In the genomic region with DNA sequence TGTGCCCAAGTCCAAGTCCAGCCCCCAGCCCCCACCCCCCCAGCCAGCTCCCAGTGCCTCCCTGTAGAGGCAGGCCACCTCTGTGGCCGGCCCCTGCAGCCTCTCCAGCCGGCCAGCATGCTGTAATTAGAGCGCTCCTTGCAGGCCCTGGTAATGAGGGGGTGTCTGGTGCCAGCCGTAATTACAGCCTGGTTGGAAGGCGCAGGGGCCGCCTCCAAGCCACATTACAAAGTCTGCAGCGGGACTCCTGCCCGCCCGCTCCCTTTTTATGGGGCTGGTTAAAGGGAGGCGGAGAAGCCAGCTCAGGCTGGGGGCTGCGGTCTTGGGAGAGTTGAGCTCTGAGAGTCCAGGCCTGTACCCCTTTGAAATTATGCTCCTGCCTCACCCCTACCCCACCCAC, we compare ENCODE assay signal across 12 mouse cellular contexts. TPM values are rescaled to one million over a fixed set of nuclear protein-coding genes. Genes with fewer than 3 reads are reported as not detected.
DNase-seq lines count a peak whose midpoint lies in the region; ATAC-seq and TF ChIP-seq lines count a peak whose summit lies in the region.
"Had no signal": no experiment of that assay in that cellular context is flagged by ENCODE, and none has a peak within 500 bp of the region (broad histone marks: within the 10 kb centered on the region; RNA-seq: fewer than 3 reads in every experiment).

No protein-coding gene starts in this region.

- H3K4me2 ChIP-seq in heart, embryonic 15.5 days: no peak overlapping the region
- H3K4me2 ChIP-seq in neural tube, embryonic 14.5 days (ENCODE audit: low read depth, low read length): no peak overlapping the region
- 0 out of 2 replicates have a peak overlapping the region, but pooled peaks have one; percentile 14 for H3K4me2 ChIP-seq in forebrain, embryonic 14.5 days (ENCODE audit: low read length)
- H3K4me2 ChIP-seq in neural tube, embryonic 15.5 days: no peak overlapping the region

- no peaks in the 10 kb centered on the region for H3K79me2 ChIP-seq in heart, adult 2 months (replicated peaks; ENCODE audit: control insufficient read depth, insufficient read depth, low read length)

- TF ChIP-seq CTCF in cerebellum, adult 2 months (IDR thresholded peaks at IDR 0.05; ENCODE audit: borderline replicate concordance, insufficient read depth, low read depth, low read length): no peak
- no peak for TF ChIP-seq CTCF in heart, adult 2 months (IDR thresholded peaks at IDR 0.05)

- ATAC-seq in heart, embryonic 15.5 days (replicated peaks; ENCODE audit: insufficient number of reproducible peaks, insufficient read depth, low FRiP score, low read depth): no peak
- ATAC-seq in neural tube, embryonic 14.5 days (ENCODE audit: low read depth): 0 out of 2 replicates have a peak, but pooled peaks have one; percentile 18
- ATAC-seq in forebrain, embryonic 14.5 days: peak; percentile 80
- ATAC-seq in neural tube, embryonic 15.5 days (ENCODE audit: low FRiP score): peak; percentile 30

- no peak overlapping the region for H3K4me3 ChIP-seq in heart, embryonic 15.5 days
- no peak overlapping the region for H3K4me3 ChIP-seq in neural tube, embryonic 14.5 days (ENCODE audit: low read depth, low read length)
- H3K4me3 ChIP-seq in forebrain, embryonic 14.5 days (ENCODE audit: low read depth, low read length): no peak overlapping the region
- no peak overlapping the region for H3K4me3 ChIP-seq in neural tube, embryonic 15.5 days (replicated peaks)
- H3K4me3 ChIP-seq in cerebellum, adult 2 months (replicated peaks; ENCODE audit: insufficient read depth, low read depth, low read length): no peak overlapping the region
- no peak overlapping the region for H3K4me3 ChIP-seq in heart, adult 2 months
- H3K4me3 ChIP-seq: erythroblast, embryonic 14.5 days had no signal

- H3K9me3 ChIP-seq in heart, embryonic 15.5 days (replicated peaks): no peaks in the 10 kb centered on the region
- no peaks in the 10 kb centered on the region for H3K9me3 ChIP-seq in neural tube, embryonic 14.5 days (ENCODE audit: control insufficient read depth, low read length)
- no peaks in the 10 kb centered on the region for H3K9me3 ChIP-seq in forebrain, embryonic 14.5 days (replicated peaks; ENCODE audit: control insufficient read depth, low read length)
- H3K9me3 ChIP-seq in neural tube, embryonic 15.5 days (replicated peaks): no peaks in the 10 kb centered on the region

- TF ChIP-seq EP300 in heart, adult 2 months (IDR thresholded peaks at IDR 0.05; ENCODE audit: insufficient read depth, low read depth, low read length): no peak

- H3K27ac ChIP-seq in heart, embryonic 15.5 days: peak overlapping the region; percentile 83
- H3K27ac ChIP-seq in neural tube, embryonic 14.5 days (ENCODE audit: low read depth, low read length): no peak overlapping the region
- H3K27ac ChIP-seq in forebrain, embryonic 14.5 days (ENCODE audit: low read depth, low read length): 0 out of 2 replicates have a peak overlapping the region, but pooled peaks have one; percentile 21
- H3K27ac ChIP-seq in neural tube, embryonic 15.5 days (replicated peaks): no peak overlapping the region
- H3K27ac ChIP-seq in cerebellum, adult 2 months (ENCODE audit: insufficient read depth, low read length): no peak overlapping the region
- no peak overlapping the region; the same call in 1 of the 2 replicates for H3K27ac ChIP-seq in heart, adult 2 months

- no peaks in the 10 kb centered on the region for H3K36me3 ChIP-seq in heart, embryonic 15.5 days
- H3K36me3 ChIP-seq in neural tube, embryonic 14.5 days (ENCODE audit: control insufficient read depth, insufficient read depth, low read length): no peaks in the 10 kb centered on the region
- no peaks in the 10 kb centered on the region for H3K36me3 ChIP-seq in forebrain, embryonic 14.5 days (ENCODE audit: control insufficient read depth, insufficient read depth, low read length)
- H3K36me3 ChIP-seq in neural tube, embryonic 15.5 days: no peaks in the 10 kb centered on the region
- no peaks in the 10 kb centered on the region for H3K36me3 ChIP-seq in heart, adult 2 months (ENCODE audit: control insufficient read depth, insufficient read depth, low read length)

- intact Hi-C loops in heart, postnatal 25 days (cut with DNase I): no loop called here
- intact Hi-C loops in heart, adult 2 months (cut with DNase I): no loop called here

- H3K27me3 ChIP-seq in heart, embryonic 15.5 days: no peaks in the 10 kb centered on the region
- no peaks in the 10 kb centered on the region for H3K27me3 ChIP-seq in neural tube, embryonic 14.5 days (ENCODE audit: control insufficient read depth, insufficient read depth, low read length)
- 0 out of 2 replicates have a peak, but pooled peaks cover 3% of the 10 kb centered on the region for H3K27me3 ChIP-seq in forebrain, embryonic 14.5 days (replicated peaks; ENCODE audit: control insufficient read depth, insufficient read depth, low read length)
- H3K27me3 ChIP-seq in neural tube, embryonic 15.5 days (replicated peaks): 0 out of 2 replicates have a peak, but pooled peaks cover 9% of the 10 kb centered on the region
- H3K27me3 ChIP-seq in cerebellum, adult 2 months (ENCODE audit: control insufficient read depth, insufficient read depth, low read length): no peaks in the 10 kb centered on the region
- no peaks in the 10 kb centered on the region for H3K27me3 ChIP-seq in heart, adult 2 months (ENCODE audit: control insufficient read depth, insufficient read depth, low read length)

- no peak for TF ChIP-seq POLR2A in cerebellum, adult 2 months (IDR thresholded peaks at IDR 0.05; ENCODE audit: borderline replicate concordance, insufficient read depth, low read length)
- no peak for TF ChIP-seq POLR2A in heart, adult 2 months (IDR thresholded peaks at IDR 0.05; ENCODE audit: insufficient read depth, low read depth, low read length)

- H3K4me1 ChIP-seq in heart, embryonic 15.5 days (replicated peaks): peaks cover 75% of the 10 kb centered on the region
- 0 out of 2 replicates have a peak, but pooled peaks cover 3% of the 10 kb centered on the region for H3K4me1 ChIP-seq in neural tube, embryonic 14.5 days (ENCODE audit: control insufficient read depth, insufficient read depth, low read length)
- peaks cover 10% of the 10 kb centered on the region for H3K4me1 ChIP-seq in forebrain, embryonic 14.5 days (ENCODE audit: control insufficient read depth, insufficient read depth, low read length)
- H3K4me1 ChIP-seq in neural tube, embryonic 15.5 days: peaks cover 21% of the 10 kb centered on the region
- peaks cover 70% of the 10 kb centered on the region for H3K4me1 ChIP-seq in cerebellum, adult 2 months (ENCODE audit: control insufficient read depth, insufficient read depth, low read length)
- H3K4me1 ChIP-seq in heart, adult 2 months (ENCODE audit: control insufficient read depth, insufficient read depth, low read length): peaks cover 19% of the 10 kb centered on the region

- DNase-seq in heart, postnatal 25 days (ENCODE audit: low spot score): no peak
- DNase-seq in neural tube, embryonic 10.5 days (ENCODE audit: extremely low spot score, low spot score): no peak
- DNase-seq in forebrain, embryonic 14.5 days (ENCODE audit: low spot score): peak; percentile 85
- no peak for DNase-seq in cerebellum, adult 2 months
- DNase-seq in heart, adult 2 months: no peak
- DNase-seq: adrenal gland, adult 2 months; kidney, postnatal 25 days; lung, adult 18-20 months had no signal

- 65% methylated on average over 11 of the region's 11 CpGs for WGBS in heart, embryonic 15.5 days
- WGBS in neural tube, embryonic 14.5 days: 16% methylated on average over 11 of the region's 11 CpGs
- WGBS in forebrain, embryonic 14.5 days: 7% methylated on average over 11 of the region's 11 CpGs
- WGBS in neural tube, embryonic 15.5 days: 26% methylated on average over 11 of the region's 11 CpGs
- 39% methylated on average over 11 of the region's 11 CpGs for WGBS in cerebellum, adult 2 months
- 97% methylated on average over 11 of the region's 11 CpGs for WGBS in heart, adult 2 months

- no peak overlapping the region for H3K9ac ChIP-seq in heart, embryonic 15.5 days
- no peak overlapping the region for H3K9ac ChIP-seq in neural tube, embryonic 14.5 days (replicated peaks; ENCODE audit: low read depth, low read length)
- H3K9ac ChIP-seq in forebrain, embryonic 14.5 days (ENCODE audit: low read length): no peak overlapping the region
- no peak overlapping the region for H3K9ac ChIP-seq in neural tube, embryonic 15.5 days (replicated peaks)
- no peak overlapping the region for H3K9ac ChIP-seq in heart, adult 2 months (ENCODE audit: low read depth, low read length)

RNA-seq across cellular contexts. Expression of gene Unc5b, which starts 37.0 kb away (rescaled TPM):
- 11.7 TPM in 2 replicates for polyA plus RNA-seq in heart, embryonic 15.5 days (2015; fragmentation: Nextera tagmentation; extraction: Ambion mirVana)
- total RNA-seq in heart, postnatal 25 days (2021): 10 to 100 TPM; 15.2 to 18.4 TPM
- 1.7 and 1.8 TPM in 2 replicates for polyA plus RNA-seq in neural tube, embryonic 14.5 days (2014; fragmentation: Nextera tagmentation; extraction: Ambion mirVana)
- 2.1 and 2.3 TPM in 2 replicates for polyA plus RNA-seq in forebrain, embryonic 14.5 days (2014; fragmentation: Nextera tagmentation; extraction: Ambion mirVana)
- 2.3 and 2.8 TPM in 2 replicates for polyA plus RNA-seq in neural tube, embryonic 15.5 days (2015; fragmentation: Nextera tagmentation; extraction: Ambion mirVana)
- 44.4 and 44.8 TPM in 2 replicates for polyA plus RNA-seq in cerebellum, adult 2 months (2012; rRNA removed)
- 10 to 100 TPM; 11.0 to 12.6 TPM for total RNA-seq in heart, adult 2 months (2021)
- polyA plus RNA-seq in heart, adult 2 months (2012; rRNA removed): 12.2 and 15.0 TPM in 2 replicates
- polyA plus RNA-seq: erythroblast, embryonic 14.5 days had no signal

RNA-seq across cellular contexts. Expression of gene Slc29a3, which starts 41.8 kb away (rescaled TPM):
- 4.5 and 9.2 TPM in 2 replicates for polyA plus RNA-seq in heart, embryonic 15.5 days (2015; fragmentation: Nextera tagmentation; extraction: Ambion mirVana)
- total RNA-seq in heart, postnatal 25 days (2021): 1 to 10 TPM; 4.8 to 6.3 TPM
- 9.3 and 9.5 TPM in 2 replicates for polyA plus RNA-seq in neural tube, embryonic 14.5 days (2014; fragmentation: Nextera tagmentation; extraction: Ambion mirVana)
- 6.5 and 8.5 TPM in 2 replicates for polyA plus RNA-seq in forebrain, embryonic 14.5 days (2014; fragmentation: Nextera tagmentation; extraction: Ambion mirVana)
- 12.6 and 13.2 TPM in 2 replicates for polyA plus RNA-seq in neural tube, embryonic 15.5 days (2015; fragmentation: Nextera tagmentation; extraction: Ambion mirVana)
- polyA plus RNA-seq in cerebellum, adult 2 months (2012; rRNA removed): 9.6 and 9.9 TPM in 2 replicates
- total RNA-seq in heart, adult 2 months (2021): 1 to 10 TPM; 4.1 to 5.6 TPM
- polyA plus RNA-seq in heart, adult 2 months (2012; rRNA removed): 3.9 and 4.9 TPM in 2 replicates

Comparison
In these comparisons a context has a peak if more than half of its experiments do, and no peak if none do; other contexts are left out.
1. H3K27ac ChIP-seq: peak in heart, embryonic 15.5 days (single experiment) and forebrain, embryonic 14.5 days (single experiment); none in neural tube, embryonic 14.5 days (single experiment), neural tube, embryonic 15.5 days (single experiment), cerebellum, adult 2 months (single experiment) and heart, adult 2 months (single experiment).